Mouse (Mus musculus): Measurements from ENCODE around the gene Fam168a. TPM values are rescaled to one million over a fixed set of nuclear protein-coding genes. Genes with fewer than 3 reads are reported as not detected.

The Fam168a gene
- total and polyA plus RNA-seq, 3 experiments = 36.3 to 39.8 (median 37.1) TPM

DNA sequence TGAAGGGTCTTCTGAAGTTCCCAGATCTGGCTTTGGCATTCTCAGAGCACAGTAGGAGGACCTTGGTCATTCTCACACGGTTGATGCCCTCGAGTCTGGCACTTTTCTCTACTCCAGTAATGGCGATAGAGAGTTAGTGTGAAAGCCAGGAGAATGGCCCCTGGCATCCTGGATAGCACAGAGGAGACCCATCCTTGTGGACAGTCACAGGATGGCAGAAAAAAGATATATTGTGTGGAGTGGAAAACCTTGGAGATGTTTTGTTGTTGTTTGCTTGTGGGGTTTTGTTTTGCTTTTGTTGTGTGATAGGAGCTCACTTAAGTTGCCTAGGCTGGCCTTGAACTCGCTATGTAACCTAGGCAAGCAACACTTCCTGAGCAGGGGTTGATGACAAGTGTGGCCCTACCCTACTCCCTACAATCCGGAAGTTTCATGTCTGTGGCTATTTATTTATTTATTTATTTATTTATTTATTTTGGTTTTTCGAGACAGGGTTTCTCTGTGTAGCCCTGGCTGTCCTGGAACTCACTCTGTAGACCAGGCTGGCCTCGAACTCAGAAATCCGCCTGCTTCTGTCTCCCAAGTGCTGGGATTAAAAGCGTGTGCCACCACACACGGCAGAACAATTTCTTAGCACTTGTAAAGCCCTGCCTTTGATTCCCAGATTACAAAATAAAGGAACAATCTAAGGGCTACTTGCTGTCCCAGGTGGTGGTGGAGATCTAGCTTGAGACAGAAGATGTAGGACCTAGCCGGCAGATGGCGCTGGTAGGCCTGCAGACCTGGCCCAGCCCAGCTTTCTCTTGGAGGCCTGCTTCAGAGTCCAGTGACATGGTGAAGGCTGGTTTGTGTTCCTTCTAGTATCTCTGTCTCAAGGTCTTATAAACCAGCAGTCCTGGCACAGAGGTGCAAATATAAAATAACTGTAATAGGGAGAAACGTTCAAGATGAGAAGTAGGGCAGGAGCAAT lies 21.1 kb upstream of the Fam168a start:
- no peak overlapping the region for H3K9ac ChIP-seq (ENCODE audit: low read depth, low read length)
- H3K4me1 ChIP-seq (ENCODE audit: control insufficient read depth, insufficient read depth, low read length) = no peaks in the 10 kb centered on the region
- no peaks in the 10 kb centered on the region for H3K36me3 ChIP-seq (ENCODE audit: control insufficient read depth, insufficient read depth, low read length)
- intact Hi-C loops (cut with DNase I) = loop anchor here (1.0 to 5.0 kb wide), 6 partner anchors 19 to 182 kb away; no protein-coding TSS in a partner anchor
- no peaks in the 10 kb centered on the region for H3K79me2 ChIP-seq (replicated peaks; ENCODE audit: control insufficient read depth, insufficient read depth, low read length)
- H3K27ac ChIP-seq = no peak overlapping the region
- H3K27me3 ChIP-seq (ENCODE audit: control insufficient read depth, insufficient read depth, low read length) = no peaks in the 10 kb centered on the region
- DNase-seq = peak; percentile 69 to 82
- TF ChIP-seq CTCF (IDR thresholded peaks at IDR 0.05) (peak; percentile 90), EP300 (IDR thresholded peaks at IDR 0.05; ENCODE audit: insufficient read depth, low read depth, low read length) (peak; percentile 55; the same call in 1 of the 2 replicates), POLR2A (IDR thresholded peaks at IDR 0.05; ENCODE audit: insufficient read depth, low read depth, low read length) (no peak)
- WGBS = 36% methylated on average over 13 of the region's 13 CpGs
- no peak overlapping the region for H3K4me3 ChIP-seq

DNA sequence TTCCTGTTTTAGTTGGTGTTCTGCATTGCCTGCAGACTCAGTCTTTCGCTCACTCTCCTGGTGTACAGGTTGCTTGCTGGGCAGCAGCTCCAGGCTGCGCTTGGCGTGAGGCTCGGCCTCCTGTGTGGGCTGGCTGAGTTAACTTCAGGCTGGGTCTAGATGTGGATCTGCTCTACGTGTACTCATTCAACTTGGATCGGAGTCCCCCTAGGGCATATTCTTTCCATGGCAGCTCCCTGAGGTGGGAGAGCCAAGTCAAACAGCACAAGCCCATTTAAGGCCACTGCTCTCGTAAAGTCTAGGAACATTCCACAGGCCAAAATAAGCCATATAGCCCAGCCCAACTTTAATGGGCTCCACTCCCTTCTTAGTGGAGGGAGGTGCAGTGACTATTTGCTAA lies 18.0 kb upstream of the Fam168a start:
- no peak for DNase-seq
- H3K27ac ChIP-seq = no peak overlapping the region
- TF ChIP-seq EP300 (IDR thresholded peaks at IDR 0.05; ENCODE audit: insufficient read depth, low read depth, low read length) = no peak
- no peak for TF ChIP-seq CTCF (IDR thresholded peaks at IDR 0.05)
- no peak for TF ChIP-seq POLR2A (IDR thresholded peaks at IDR 0.05; ENCODE audit: insufficient read depth, low read depth, low read length)
- no peaks in the 10 kb centered on the region for H3K4me1 ChIP-seq (ENCODE audit: control insufficient read depth, insufficient read depth, low read length)
- H3K9ac ChIP-seq (ENCODE audit: low read depth, low read length) = no peak overlapping the region
- no peaks in the 10 kb centered on the region for H3K27me3 ChIP-seq (ENCODE audit: control insufficient read depth, insufficient read depth, low read length)
- no peaks in the 10 kb centered on the region for H3K36me3 ChIP-seq (ENCODE audit: control insufficient read depth, insufficient read depth, low read length)
- 78% methylated on average over 7 of the region's 7 CpGs for WGBS
- H3K4me3 ChIP-seq = no peak overlapping the region
- H3K79me2 ChIP-seq (replicated peaks; ENCODE audit: control insufficient read depth, insufficient read depth, low read length) = no peaks in the 10 kb centered on the region
- intact Hi-C loops (cut with DNase I) = loop anchor here (5.0 kb wide), 1 partner anchor 179 kb away; no protein-coding TSS in a partner anchor

DNA sequence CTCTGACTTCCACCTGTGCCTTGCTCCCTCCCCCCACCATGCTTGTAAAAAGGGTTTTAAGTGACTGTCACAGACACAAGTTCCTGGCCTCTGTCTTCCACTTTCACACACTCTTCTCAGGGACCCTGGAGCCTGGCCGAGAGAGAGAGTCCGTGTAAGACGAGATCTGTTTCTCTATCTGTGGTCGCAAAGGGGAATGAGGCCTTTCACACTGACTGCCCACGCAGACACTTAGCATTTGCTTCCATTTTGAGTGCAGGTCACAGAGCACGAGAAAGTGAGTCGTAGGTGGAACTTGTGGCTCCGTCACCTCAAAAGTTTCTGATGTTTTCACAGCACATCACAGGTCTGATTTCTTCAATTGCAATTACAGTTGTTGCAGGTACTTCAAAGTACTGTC lies 13.2 kb upstream of the Fam168a start:
- DNase-seq = no peak
- Histone ChIP-seq H3K27me3 (ENCODE audit: control insufficient read depth, insufficient read depth, low read length) (no peaks in the 10 kb centered on the region), H3K9ac (ENCODE audit: low read depth, low read length) (no peak overlapping the region), H3K36me3 (ENCODE audit: control insufficient read depth, insufficient read depth, low read length) (no peaks in the 10 kb centered on the region), H3K79me2 (replicated peaks; ENCODE audit: control insufficient read depth, insufficient read depth, low read length) (no peaks in the 10 kb centered on the region), H3K4me3 (no peak overlapping the region), H3K4me1 (ENCODE audit: control insufficient read depth, insufficient read depth, low read length) (no peaks in the 10 kb centered on the region), H3K27ac (no peak overlapping the region)
- no peak for TF ChIP-seq POLR2A (IDR thresholded peaks at IDR 0.05; ENCODE audit: insufficient read depth, low read depth, low read length)
- TF ChIP-seq CTCF (IDR thresholded peaks at IDR 0.05) = no peak
- TF ChIP-seq EP300 (IDR thresholded peaks at IDR 0.05; ENCODE audit: insufficient read depth, low read depth, low read length) = no peak
- WGBS = 81% methylated on average over 8 of the region's 8 CpGs
- intact Hi-C loops (cut with DNase I) = no loop called here

DNA sequence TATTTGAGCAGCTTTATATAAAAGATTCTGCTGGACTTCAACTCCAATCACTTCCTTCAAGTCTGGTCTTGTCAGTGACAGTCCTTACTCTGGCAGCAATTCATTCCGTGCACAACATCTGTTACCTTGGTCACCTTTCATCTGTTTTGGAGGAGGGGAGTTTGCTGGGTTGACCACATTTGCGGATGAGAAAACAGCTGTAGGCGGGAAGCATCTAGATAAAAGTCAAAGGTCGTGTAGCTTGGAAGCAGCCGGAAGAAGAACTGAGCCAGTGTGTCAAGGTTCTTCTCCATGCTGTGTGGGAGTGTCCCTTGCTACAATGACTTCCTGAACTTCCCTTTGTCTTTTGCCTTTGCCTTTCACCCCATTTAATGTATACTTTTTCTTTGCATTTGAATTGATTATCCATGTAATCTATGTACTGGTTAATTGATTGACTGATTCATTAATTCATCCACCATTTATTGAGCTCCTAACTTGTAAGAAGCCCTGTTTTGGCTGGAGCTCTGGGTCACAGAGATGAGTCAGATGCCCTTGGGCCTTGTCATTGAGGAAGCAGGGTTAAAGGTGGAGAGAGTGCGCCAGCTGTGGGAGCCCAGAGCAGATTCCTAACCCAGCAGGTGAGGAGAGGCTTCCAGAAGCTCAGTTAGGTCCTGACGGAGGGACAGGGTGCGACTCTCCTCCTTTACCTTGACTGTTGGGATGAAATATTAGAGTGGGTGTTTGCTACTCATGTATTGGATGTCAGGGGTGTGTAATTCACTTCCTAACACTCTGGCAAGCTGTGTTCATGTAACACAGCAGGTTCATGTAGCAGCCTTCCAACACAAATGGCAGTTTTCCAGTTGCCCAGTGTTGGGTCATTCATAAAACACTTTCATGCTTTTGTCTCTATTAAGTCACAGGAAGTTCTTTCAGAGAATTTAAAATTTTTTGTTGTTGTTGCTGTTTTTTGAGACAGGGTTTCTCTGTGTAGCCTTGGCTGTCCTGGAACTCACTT lies 6.4 kb upstream of the Fam168a start:
- no peaks in the 10 kb centered on the region for H3K36me3 ChIP-seq (ENCODE audit: control insufficient read depth, insufficient read depth, low read length)
- H3K79me2 ChIP-seq (replicated peaks; ENCODE audit: control insufficient read depth, insufficient read depth, low read length) = no peaks in the 10 kb centered on the region
- WGBS = 51% methylated on average over 8 of the region's 8 CpGs
- no peak overlapping the region for H3K4me3 ChIP-seq
- H3K27ac ChIP-seq = no peak overlapping the region
- peaks cover 1% of the 10 kb centered on the region; the same call in 1 of the 2 replicates for H3K4me1 ChIP-seq (ENCODE audit: control insufficient read depth, insufficient read depth, low read length)
- H3K9ac ChIP-seq (ENCODE audit: low read depth, low read length) = no peak overlapping the region
- no peak for DNase-seq
- intact Hi-C loops (cut with DNase I) = no loop called here
- H3K27me3 ChIP-seq (ENCODE audit: control insufficient read depth, insufficient read depth, low read length) = no peaks in the 10 kb centered on the region
- TF ChIP-seq POLR2A (IDR thresholded peaks at IDR 0.05; ENCODE audit: insufficient read depth, low read depth, low read length) (no peak), EP300 (IDR thresholded peaks at IDR 0.05; ENCODE audit: insufficient read depth, low read depth, low read length) (no peak), CTCF (IDR thresholded peaks at IDR 0.05) (no peak)

DNA sequence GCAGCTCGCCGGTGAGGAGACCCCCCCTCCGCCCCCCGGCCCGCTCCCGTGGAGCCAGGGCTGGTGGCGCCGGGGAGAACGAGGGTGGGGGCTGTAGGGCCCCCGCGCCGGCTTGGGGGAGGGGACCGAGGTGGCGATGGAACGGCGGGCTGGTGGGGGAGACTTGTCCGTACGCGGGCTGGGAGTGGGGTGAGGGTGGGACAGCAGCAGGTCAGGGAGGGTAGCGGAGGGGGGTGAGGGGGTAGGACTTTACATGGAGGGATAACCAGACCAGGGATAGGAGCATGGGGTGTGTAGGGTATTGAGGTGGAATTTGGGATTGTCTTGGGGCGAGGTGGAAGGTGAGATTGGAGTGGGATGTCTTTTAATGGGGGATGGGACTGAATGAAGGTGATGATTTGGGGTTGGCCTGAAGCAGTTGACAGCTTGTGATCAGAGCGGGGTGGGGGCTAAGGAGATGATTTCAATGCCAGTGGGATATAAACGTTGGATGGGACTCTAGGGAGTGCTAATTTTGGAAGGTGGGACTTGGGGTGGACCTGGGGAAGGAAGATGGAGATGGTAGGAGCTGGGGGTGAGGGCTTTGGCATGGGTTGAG lies 547 bp downstream of the Fam168a start:
- no peaks in the 10 kb centered on the region for H3K27me3 ChIP-seq (ENCODE audit: control insufficient read depth, insufficient read depth, low read length)
- TF ChIP-seq CTCF (IDR thresholded peaks at IDR 0.05) = no peak
- intact Hi-C loops (cut with DNase I) = loop anchor here (2.0 to 5.0 kb wide), 3 partner anchors 60 to 335 kb away; partner anchors contain the start of genes C2cd3 and Ppme1
- peak overlapping the region; percentile 80 for H3K9ac ChIP-seq (ENCODE audit: low read depth, low read length)
- no peaks in the 10 kb centered on the region; the same call in 1 of the 2 replicates for H3K36me3 ChIP-seq (ENCODE audit: control insufficient read depth, insufficient read depth, low read length)
- H3K79me2 ChIP-seq (replicated peaks; ENCODE audit: control insufficient read depth, insufficient read depth, low read length) = no peaks in the 10 kb centered on the region; the same call in 1 of the 2 replicates
- DNase-seq = no peak
- WGBS = 2% methylated on average over 23 of the region's 23 CpGs
- peak overlapping the region; percentile 96 for H3K4me3 ChIP-seq
- peaks cover 4% of the 10 kb centered on the region for H3K4me1 ChIP-seq (ENCODE audit: control insufficient read depth, insufficient read depth, low read length)
- H3K27ac ChIP-seq = peak overlapping the region; percentile 97
